Mouse (Mus musculus): Measurements from ENCODE around the gene Gm48552. TPM values are rescaled to one million over a fixed set of nuclear protein-coding genes. Genes with fewer than 3 reads are reported as not detected.

Gene Gm48552
- total and polyA plus RNA-seq, 3 experiments: 0.89 to 1.2 TPM; not detected in 1

- no peaks in the 10 kb centered on the region; a peak in 1 of 4 replicates for H3K27me3 ChIP-seq (ENCODE audit: control insufficient read depth in 1 of 2, insufficient read depth in 2 of 2, low read length in 2 of 2)
- H3K4me1 ChIP-seq (ENCODE audit: control insufficient read depth in 1 of 2, insufficient read depth in 2 of 2, low read length in 2 of 2): peaks cover 8% of the 10 kb centered on the region in 2 experiments; a peak in 3 of 4 replicates
Measured at GRCm38 (mm10) chr10:81340551-81341332, 48.1 kb upstream of the Gm48552 start.

GRCm38 (mm10) chr10:81341333-81341949 lies 47.4 kb upstream of the Gm48552 start:
- Histone ChIP-seq H3K4me1 (ENCODE audit: control insufficient read depth in 1 of 2, insufficient read depth in 2 of 2, low read length in 2 of 2) (peaks cover 8% of the 10 kb centered on the region in 2 experiments; a peak in 3 of 4 replicates), H3K9ac (ENCODE audit: control insufficient read depth, low read depth, low read length, poor library complexity, severe bottlenecking) (no peak overlapping the region), H3K9me3 (replicated peaks; ENCODE audit: insufficient read depth, low read length) (no peaks in the 10 kb centered on the region), H3K27me3 (ENCODE audit: control insufficient read depth in 1 of 2, insufficient read depth in 2 of 2, low read length in 2 of 2) (no peaks in the 10 kb centered on the region; a peak in 1 of 4 replicates), H3K4me3 (ENCODE audit: control insufficient read depth in 1 of 2, insufficient read depth in 1 of 2, low read depth in 2 of 2, low read length in 2 of 2) (no peak overlapping the region), H3K36me3 (ENCODE audit: control insufficient read depth in 1 of 2, insufficient read depth in 2 of 2, low read length in 2 of 2) (no peaks in the 10 kb centered on the region; a peak in 1 of 4 replicates), H3K79me2 (ENCODE audit: control insufficient read depth, insufficient read depth, low read length, poor library complexity) (no peaks in the 10 kb centered on the region), H3K27ac (ENCODE audit: control insufficient read depth, low read depth, low read length) (no peak overlapping the region)
- peak; percentile 59 for DNase-seq (ENCODE audit: low read depth, low spot score)
- TF ChIP-seq BHLHE40 (IDR thresholded peaks at IDR 0.05; ENCODE audit: borderline replicate concordance, low read depth, low read length) (no peak), CTCF (IDR thresholded peaks at IDR 0.05 in 2 of 3, conservative IDR thresholded peaks at IDR 0.05 in 1 of 3; ENCODE audit: control insufficient read depth in 1 of 3, insufficient read depth in 1 of 3, low read depth in 2 of 3, low read length in 3 of 3, poor library complexity in 1 of 3, severe bottlenecking in 1 of 3) (peak; percentile 64 to 91 (median 79)), ZNF384 (IDR thresholded peaks at IDR 0.05; ENCODE audit: low read depth, low read length) (no peak), ELF1 (IDR thresholded peaks at IDR 0.05; ENCODE audit: low read depth, low read length) (no peak), RAD21 (IDR thresholded peaks at IDR 0.05; ENCODE audit: low read depth, low read length) (0 out of 2 replicates have a peak, but pooled peaks have one; percentile 8), ZC3H11A (IDR thresholded peaks at IDR 0.05; ENCODE audit: low read depth, low read length) (no peak), MYB (IDR thresholded peaks at IDR 0.05; ENCODE audit: low read depth, low read length) (no peak), SMC3 (IDR thresholded peaks at IDR 0.05; ENCODE audit: low read depth, low read length) (peak; percentile 55)

More at GRCm38 (mm10) chr10:81340551-81341332, 48.1 kb upstream of the Gm48552 start:
- H3K79me2 ChIP-seq (ENCODE audit: control insufficient read depth, insufficient read depth, low read length, poor library complexity): no peaks in the 10 kb centered on the region
- H3K4me3 ChIP-seq (ENCODE audit: control insufficient read depth in 1 of 2, insufficient read depth in 1 of 2, low read depth in 2 of 2, low read length in 2 of 2): no peak overlapping the region
- no peak overlapping the region for H3K9ac ChIP-seq (ENCODE audit: control insufficient read depth, low read depth, low read length, poor library complexity, severe bottlenecking)
- no peaks in the 10 kb centered on the region for H3K9me3 ChIP-seq (replicated peaks; ENCODE audit: insufficient read depth, low read length)
- TF ChIP-seq ELF1 (IDR thresholded peaks at IDR 0.05; ENCODE audit: low read depth, low read length) (no peak), MAZ (IDR thresholded peaks at IDR 0.05; ENCODE audit: low read depth, low read length) (no peak), ZNF384 (IDR thresholded peaks at IDR 0.05; ENCODE audit: low read depth, low read length) (no peak), RAD21 (IDR thresholded peaks at IDR 0.05; ENCODE audit: low read depth, low read length) (no peak), POLR2A (IDR thresholded peaks at IDR 0.05; ENCODE audit: control insufficient read depth in 1 of 2, insufficient read depth in 1 of 2, low read depth in 1 of 2, low read length in 2 of 2, poor library complexity in 1 of 2) (no peak), KAT2A (conservative IDR thresholded peaks at IDR 0.05; ENCODE audit: low read depth, low read length) (no peak), MEF2A (IDR thresholded peaks at IDR 0.05; ENCODE audit: extremely low read depth, insufficient replicate concordance, low read depth, low read length, poor library complexity, severe bottlenecking) (no peak), UBTF (IDR thresholded peaks at IDR 0.05; ENCODE audit: borderline replicate concordance, insufficient read depth, low read depth, low read length) (no peak), ZC3H11A (IDR thresholded peaks at IDR 0.05; ENCODE audit: low read depth, low read length) (no peak), HCFC1 (IDR thresholded peaks at IDR 0.05; ENCODE audit: low read depth, low read length) (no peak), MAX (IDR thresholded peaks at IDR 0.05; ENCODE audit: low read length) (no peak)
- H3K27ac ChIP-seq (ENCODE audit: control insufficient read depth, low read depth, low read length): no peak overlapping the region
- no peaks in the 10 kb centered on the region; a peak in 1 of 4 replicates for H3K36me3 ChIP-seq (ENCODE audit: control insufficient read depth in 1 of 2, insufficient read depth in 2 of 2, low read length in 2 of 2)
- DNase-seq (ENCODE audit: low read depth, low spot score): no peak
